Mouse (Mus musculus): ENCODE measurements around the gene Col25a1. TPM values are rescaled to one million over a fixed set of nuclear protein-coding genes. Genes with fewer than 3 reads are reported as not detected.

Gene Col25a1
- total RNA-seq, 4 experiments from 2014 or later, result 37.6 to 43.3 (median 39.9) TPM

GRCm38 (mm10) chr3:130161323-130161917 lies 30.1 kb downstream of the Col25a1 start:
- no peak for DNase-seq (ENCODE audit: low spot score in 2 of 2)

DNA sequence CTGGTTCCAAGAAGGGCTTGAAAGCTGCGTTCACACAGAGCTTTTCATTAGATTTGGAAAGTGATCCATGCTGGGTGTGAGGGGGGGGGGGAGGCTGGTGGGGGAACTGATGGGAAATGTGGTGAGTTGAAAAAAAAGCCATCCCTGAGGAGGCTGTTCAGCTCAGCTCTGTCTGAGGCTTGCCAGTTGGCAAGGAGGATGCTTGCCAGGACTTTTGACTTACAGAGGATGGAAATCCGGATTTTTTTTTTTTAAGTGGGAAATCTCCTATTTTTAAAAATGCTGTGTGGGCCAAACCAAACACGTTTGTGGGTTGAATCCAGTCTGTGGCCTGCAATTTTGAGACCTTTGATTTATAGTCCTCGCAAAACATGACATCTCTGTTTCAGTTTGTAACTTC lies 35.6 kb downstream of the Col25a1 start:
- no peak for DNase-seq (ENCODE audit: low spot score in 2 of 2)

DNA sequence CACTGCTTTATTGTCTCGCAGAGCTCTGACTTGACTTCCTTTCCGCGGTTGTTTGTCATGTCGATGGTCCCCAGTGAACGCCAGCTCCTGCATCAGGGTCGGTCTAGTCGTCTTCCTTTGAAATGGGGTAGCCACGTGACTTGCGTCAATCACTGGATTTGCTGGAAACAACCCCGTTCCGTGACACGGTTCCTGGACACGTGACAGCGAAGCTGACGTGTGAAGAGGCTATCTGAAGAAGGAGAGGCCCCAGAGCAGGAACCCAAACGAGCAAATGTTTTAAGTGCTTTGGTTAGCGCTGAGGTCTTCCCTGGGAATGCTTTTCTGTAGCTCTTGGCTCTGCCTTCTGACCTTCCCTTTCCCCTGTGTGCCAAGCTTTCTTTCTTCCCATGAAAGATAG lies 41.5 kb downstream of the Col25a1 start:
- no peak for DNase-seq (ENCODE audit: low spot score in 2 of 2)

DNA sequence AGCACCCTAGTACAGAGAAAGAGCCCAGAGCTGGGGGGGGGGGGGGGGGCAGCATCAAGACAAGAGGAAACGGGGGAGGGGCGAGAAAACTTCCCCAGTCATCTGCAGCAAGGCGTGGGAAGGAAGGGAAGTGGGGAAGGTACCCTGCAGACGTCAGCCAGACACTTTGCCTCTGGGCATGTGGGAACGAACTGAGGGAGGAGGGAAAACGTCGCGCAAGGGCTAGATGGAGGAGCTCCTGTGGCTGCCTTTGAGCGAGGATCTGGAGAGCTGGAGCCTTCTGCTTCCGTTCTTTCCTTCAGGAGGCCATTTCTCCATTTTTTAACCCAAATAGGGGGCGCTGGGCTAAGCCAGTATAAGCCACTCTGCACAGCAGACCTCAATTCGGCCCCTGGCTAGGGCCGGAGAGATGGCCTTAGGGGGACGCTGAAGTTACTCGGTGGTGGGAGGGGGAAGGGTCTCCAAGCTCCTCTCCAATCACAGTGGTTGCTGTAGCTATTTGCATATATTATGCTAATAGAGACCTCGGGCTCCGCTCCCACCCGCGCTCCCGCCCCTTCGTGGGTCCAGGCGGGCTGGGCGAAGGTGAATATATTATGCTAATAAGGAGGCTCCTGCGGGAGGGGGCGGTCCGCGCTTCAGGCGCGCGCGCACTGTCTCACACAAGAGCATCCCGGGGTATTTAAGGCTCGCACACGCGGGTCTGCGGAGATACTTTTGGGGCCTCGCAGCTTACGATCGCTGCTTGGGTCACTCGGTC lies 49.1 kb downstream of the Col25a1 start:
- peak; percentile 49 to 79 for DNase-seq (ENCODE audit: low spot score in 2 of 2)

- no peak for DNase-seq (ENCODE audit: low spot score in 2 of 2)
These were observed 49.8 kb downstream of the Col25a1 start for GRCm38 (mm10) chr3:130180964-130181590.

GRCm38 (mm10) chr3:130181591-130181980 lies 50.3 kb downstream of the Col25a1 start:
- no peak for DNase-seq (ENCODE audit: low spot score in 2 of 2)

- no peak for DNase-seq (ENCODE audit: low spot score in 2 of 2)
These were observed 51.1 kb downstream of the Col25a1 start for GRCm38 (mm10) chr3:130182450-130182849.

DNA sequence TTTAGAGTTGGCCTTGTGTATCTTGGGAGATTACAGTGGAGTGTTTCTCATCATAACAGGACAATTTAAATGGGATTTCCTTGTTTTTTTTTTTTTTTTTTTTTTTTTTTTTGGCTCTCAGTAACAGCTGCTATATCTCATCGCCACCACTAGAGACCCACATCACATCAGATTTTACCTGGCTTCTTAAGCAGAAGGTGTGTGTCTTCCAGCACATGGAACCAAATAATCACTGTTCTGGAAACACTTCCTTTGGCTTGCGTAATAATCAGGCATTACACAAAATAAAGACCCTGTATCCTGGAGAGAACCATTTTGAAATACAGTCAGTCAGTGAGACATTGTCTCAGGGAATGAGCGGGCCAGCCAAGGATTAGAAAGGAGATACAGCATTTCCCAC lies 53.8 kb downstream of the Col25a1 start:
- DNase-seq (ENCODE audit: low spot score in 2 of 2), result no peak

DNA sequence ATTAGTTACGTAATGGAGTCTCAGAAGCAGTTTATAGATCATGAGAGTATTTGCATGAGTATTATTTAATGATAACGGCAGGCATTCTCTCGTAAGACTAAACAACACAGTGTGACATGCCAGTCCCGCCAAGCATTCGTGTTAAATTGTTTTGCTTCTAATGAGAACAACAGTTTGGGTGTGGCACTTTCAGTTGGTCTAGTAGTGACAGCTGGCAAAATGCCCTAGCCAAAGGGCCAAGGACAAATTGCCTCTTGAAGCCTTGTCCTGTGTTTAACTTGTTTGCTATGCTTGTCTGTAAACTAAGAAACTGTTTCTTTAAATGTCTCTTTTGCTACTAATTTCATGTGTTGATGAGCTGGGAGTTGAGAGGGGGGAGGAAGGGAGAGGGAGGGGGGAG lies 56.3 kb downstream of the Col25a1 start:
- no peak for DNase-seq (ENCODE audit: low spot score in 2 of 2)

DNA sequence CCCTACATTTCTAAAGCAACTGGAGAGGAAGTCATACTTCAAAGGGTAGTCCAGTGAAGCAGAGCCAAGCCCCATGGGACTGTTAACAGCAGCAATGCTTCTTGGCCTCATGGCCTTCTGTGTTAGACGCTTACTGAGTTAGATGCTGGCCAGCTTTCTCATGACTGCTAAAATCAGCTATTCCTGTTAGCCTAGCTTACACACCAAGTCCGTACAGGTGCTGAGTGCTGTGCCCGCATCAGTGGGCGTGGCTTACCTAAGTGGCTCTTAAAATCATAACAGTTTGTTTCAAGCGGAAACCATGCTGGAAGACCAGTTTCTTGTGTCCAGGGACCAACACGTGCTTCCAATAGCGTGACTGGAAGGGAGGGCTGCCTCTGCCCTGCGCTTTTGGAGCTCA lies 62.1 kb downstream of the Col25a1 start:
- no peak for DNase-seq (ENCODE audit: low spot score in 2 of 2)

DNA sequence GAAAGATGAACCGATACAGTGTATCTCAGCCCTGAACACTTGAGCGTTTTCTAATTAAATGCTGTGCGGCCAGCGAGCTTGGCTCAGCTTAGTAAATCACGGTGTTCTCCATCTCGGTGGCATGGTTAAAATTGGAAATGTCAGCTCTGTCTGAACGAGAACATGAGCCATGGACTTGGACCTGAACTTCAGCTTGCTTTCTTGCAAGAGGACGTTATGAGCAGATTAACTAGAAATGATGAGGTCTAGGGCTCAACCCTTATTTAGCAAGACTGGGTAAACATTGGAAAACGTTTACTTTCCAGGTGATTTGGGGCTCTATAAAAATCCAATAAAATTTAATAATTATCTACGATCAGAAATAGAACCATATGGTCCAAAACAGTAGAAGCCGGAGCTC lies 83.3 kb downstream of the Col25a1 start:
- no peak for DNase-seq (ENCODE audit: low spot score in 2 of 2)

DNA sequence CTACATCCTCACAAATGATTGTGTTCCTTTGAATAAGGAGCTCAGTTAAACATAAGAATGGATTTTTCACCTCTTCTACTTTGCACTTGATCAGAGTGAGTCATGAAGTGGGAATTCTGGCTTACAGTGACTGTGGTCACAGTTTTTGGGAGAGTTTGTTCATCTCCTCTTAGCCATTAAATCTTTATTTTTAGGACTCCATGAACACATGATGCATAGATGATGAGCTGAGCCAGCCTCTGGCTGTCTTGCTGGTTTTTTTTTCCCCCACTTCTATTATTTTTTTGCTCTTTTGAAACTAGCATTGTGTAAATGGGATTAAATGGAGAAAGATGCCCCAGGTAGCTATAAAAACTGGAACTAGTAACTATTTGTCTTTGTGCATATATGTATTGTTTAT lies 84.8 kb downstream of the Col25a1 start:
- no peak for DNase-seq (ENCODE audit: low spot score in 2 of 2)

GRCm38 (mm10) chr3:130216646-130217045 lies 85.3 kb downstream of the Col25a1 start:
- no peak for DNase-seq (ENCODE audit: low spot score in 2 of 2)

GRCm38 (mm10) chr3:130217705-130218104 lies 86.4 kb downstream of the Col25a1 start:
- DNase-seq (ENCODE audit: low spot score in 2 of 2), result no peak

DNA sequence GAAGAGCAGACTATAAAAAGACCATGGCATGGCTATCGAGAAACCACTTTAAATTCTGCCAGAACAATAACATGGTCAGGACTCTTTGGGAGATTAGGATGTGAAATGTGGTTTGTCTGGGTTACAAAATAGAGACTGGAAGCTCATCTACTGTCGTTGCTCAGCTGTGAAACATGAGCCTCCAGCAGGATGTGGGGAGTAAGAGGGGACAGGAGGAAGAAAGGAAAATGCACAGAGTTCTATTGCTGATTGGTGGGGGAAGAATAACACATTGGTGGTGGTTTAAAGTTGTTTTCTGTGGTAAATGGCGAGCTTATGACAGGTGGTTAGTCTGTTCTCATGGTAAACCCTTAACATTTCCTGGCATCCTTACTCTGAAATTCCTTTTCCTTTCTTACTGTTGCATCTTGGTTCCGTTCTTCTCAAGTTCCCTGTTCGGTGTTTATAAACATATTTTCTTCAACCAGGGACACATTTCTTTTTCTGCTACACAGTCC lies 87.0 kb downstream of the Col25a1 start:
- no peak for DNase-seq (ENCODE audit: low spot score in 2 of 2)

GRCm38 (mm10) chr3:130220811-130221210 lies 89.5 kb downstream of the Col25a1 start:
- no peak for DNase-seq (ENCODE audit: low spot score in 2 of 2)

DNA sequence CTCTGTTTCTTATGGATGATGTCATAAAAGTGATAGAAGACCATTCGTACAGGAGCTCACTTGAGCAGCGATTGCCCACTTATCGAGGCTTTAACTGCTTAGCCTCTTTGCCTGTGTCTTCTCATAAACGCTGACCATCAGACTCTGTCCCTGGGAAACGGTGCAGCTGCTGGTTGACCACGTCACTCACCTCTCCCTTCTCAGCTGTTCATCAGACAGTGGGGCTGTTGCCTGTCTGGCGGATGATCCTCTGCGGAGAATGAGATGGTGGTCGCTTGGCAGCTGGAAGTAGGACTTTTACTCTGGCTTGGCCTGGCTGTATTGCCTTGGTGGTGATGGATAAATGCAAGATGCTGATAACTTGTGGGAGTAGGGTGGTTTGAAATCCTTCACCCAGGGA lies 96.9 kb downstream of the Col25a1 start:
- DNase-seq (ENCODE audit: low spot score in 2 of 2), result no peak

- DNase-seq (ENCODE audit: low spot score in 2 of 2), result no peak
These were observed 101.6 kb downstream of the Col25a1 start for GRCm38 (mm10) chr3:130232944-130233343.

DNA sequence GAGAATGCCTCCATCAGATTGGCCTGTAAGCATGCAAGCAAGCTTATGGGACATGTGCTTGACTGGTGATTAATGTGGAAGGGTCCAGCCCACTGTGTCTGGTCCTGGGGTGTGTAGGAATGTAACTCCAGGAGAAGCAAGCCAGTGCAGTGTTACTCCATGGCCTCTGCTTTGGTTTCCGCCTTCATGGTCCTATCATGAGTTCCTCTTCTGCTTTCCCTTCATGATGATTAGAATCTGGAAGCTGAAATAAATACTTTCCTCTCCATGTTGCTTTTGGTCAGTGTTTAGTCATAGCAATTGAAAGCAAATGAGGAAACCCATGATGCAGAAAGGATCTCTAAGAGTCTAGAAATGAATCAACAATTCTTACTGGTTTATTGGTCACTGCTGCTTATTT lies 103.9 kb downstream of the Col25a1 start:
- DNase-seq (ENCODE audit: low spot score in 2 of 2), result no peak

DNA sequence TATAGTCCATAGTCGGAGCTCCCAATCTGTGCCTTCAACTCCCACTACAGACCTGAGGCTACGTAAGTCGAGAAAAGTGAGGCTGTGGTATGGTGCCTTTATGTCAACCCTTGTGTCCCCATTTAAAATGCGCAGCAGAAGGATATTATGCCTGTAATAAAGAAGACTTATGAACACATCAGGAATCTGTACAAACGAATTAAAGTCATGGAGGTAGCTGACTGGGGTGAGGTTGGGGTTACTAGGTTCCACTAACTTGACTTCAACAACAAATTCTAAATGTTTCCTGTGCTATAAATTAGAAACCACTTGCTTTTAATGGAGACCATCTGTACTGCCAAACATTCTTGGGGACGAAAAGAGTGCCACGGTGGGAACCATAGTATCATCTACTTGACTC lies 104.8 kb downstream of the Col25a1 start:
- no peak for DNase-seq (ENCODE audit: low spot score in 2 of 2)

DNA sequence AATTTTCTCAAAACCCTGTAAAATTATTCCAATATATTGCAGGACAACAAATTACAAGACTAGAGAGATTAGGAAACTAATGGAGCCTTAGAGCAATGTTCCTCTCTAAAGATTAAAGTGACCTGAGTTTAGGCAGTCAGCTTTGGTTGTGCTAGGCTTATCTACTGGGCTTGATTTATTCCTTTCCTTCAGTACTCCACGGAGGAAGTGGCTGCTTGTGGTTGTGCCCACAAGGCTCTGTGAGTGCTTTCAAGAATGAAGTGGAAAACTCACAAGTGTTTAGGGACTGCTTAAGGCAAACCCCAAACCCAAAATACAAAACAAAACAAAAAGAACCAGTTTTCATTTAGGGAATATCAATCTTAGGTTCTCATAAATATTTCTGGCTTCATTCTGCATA lies 106.6 kb downstream of the Col25a1 start:
- no peak for DNase-seq (ENCODE audit: low spot score in 2 of 2)

GRCm38 (mm10) chr3:130241924-130242323 lies 110.6 kb downstream of the Col25a1 start:
- no peak for DNase-seq (ENCODE audit: low spot score in 2 of 2)
